Mouse (Mus musculus) stomach, postnatal 0 days (tissue): Measurements from ENCODE around the gene Ccr3. TPM values are rescaled to one million over a fixed set of nuclear protein-coding genes. Genes with fewer than 3 reads are reported as not detected.
"Not testable (repeated sequence)": the region's sequence is repeated elsewhere in the genome, so short reads cannot be mapped to it uniquely, and the experiment has no call there.

Experiments used
- ATAC-seq: fragments of 200-750 bp; cut with Nextera tagmentation; 2 replicates; pipeline ENCODE4 v1.8.0; 2017; ENCODE audit not compliant: low FRiP score, low TSS enrichment
- DNase-seq: peaks from one replicate; pipeline ENCODE4 v3.0.0-alpha.2; 2016; ENCODE audit warnings: low spot score
- H3K27ac ChIP-seq: fragments of 300-500 bp; sonication (generic); replicated peaks from 2 replicates; pipeline ENCODE4 v1.5.1; 2014; ENCODE audit warnings: mild to moderate bottlenecking, control low read depth
- H3K27me3 ChIP-seq: fragments of 300-500 bp; sonication (generic); 2 replicates; pipeline ENCODE4 v1.6.1; 2014; ENCODE audit warnings: low read length; ENCODE audit not compliant: control insufficient read depth, insufficient read depth
- H3K36me3 ChIP-seq: fragments of 300-500 bp; sonication (generic); 2 replicates; pipeline ENCODE4 v1.6.1; 2014; ENCODE audit warnings: low read length, mixed read lengths; ENCODE audit not compliant: control insufficient read depth, insufficient read depth
- H3K4me1 ChIP-seq: fragments of 300-500 bp; sonication (generic); replicated peaks from 2 replicates; pipeline ENCODE4 v1.6.1; 2014; ENCODE audit warnings: antibody characterized with exemption; ENCODE audit not compliant: control insufficient read depth, insufficient read depth
- H3K4me2 ChIP-seq: fragments of 300-500 bp; sonication (generic); replicated peaks from 2 replicates; pipeline ENCODE4 v1.6.1; 2014; ENCODE audit warnings: low read depth, mild to moderate bottlenecking, control low read depth, moderate library complexity
- H3K4me3 ChIP-seq: fragments of 300-500 bp; sonication (generic); 2 replicates; pipeline ENCODE4 v1.5.1; 2014; ENCODE audit warnings: low read depth, low read length, control low read depth
- H3K9ac ChIP-seq: fragments of 300-500 bp; sonication (generic); 2 replicates; pipeline ENCODE4 v1.6.1; 2014; ENCODE audit warnings: mild to moderate bottlenecking, low read length, control low read depth, mixed read lengths
- H3K9me3 ChIP-seq: fragments of 300-500 bp; sonication (generic); 2 replicates; pipeline ENCODE4 v1.6.1; 2016; ENCODE audit warnings: low read length; ENCODE audit not compliant: control insufficient read depth
- CTCF ChIP-seq: IDR thresholded peaks from 2 replicates; pipeline ENCODE4 v1.5.1; 2016; ENCODE audit warnings: antibody characterized with exemption, low read depth, mild to moderate bottlenecking, moderate library complexity
- EP300 ChIP-seq: optimal IDR thresholded peaks from 2 replicates; pipeline ENCODE3; 2016; ENCODE audit warnings: antibody characterized with exemption
- WGBS: fragments of 180-500 bp; shearing (Covaris S2); extraction: QIAGEN DNeasy Blood & Tissue Kit; methylation state at CpG from one replicate; pipeline ENCODE4 v1.1.7; 2014; 5-methylcytosine and 5-hydroxymethylcytosine counted together
- polyA plus RNA-seq: library from polyadenylated mRNA; unstranded; fragments of >200 nt; fragmentation: Nextera tagmentation; extraction: Ambion mirVana; gene quantifications from 2 replicates; pipeline ENCODE4 v1.2.1, GENCODE M21; 2015

Gene Ccr3
- polyA plus RNA-seq, 1 experiment from 2014 or later: 0.04 TPM

- H3K4me3 ChIP-seq: no peak overlapping the region
- H3K4me1 ChIP-seq: no peaks in the 10 kb centered on the region
- H3K9me3 ChIP-seq: no peaks in the 10 kb centered on the region
- no peak overlapping the region for H3K4me2 ChIP-seq
- ATAC-seq (no peak), DNase-seq (no peak)
- no peaks in the 10 kb centered on the region for H3K27me3 ChIP-seq
- no peak overlapping the region for H3K9ac ChIP-seq
- no peaks in the 10 kb centered on the region for H3K36me3 ChIP-seq
- TF ChIP-seq CTCF: no peak
- no peak for TF ChIP-seq EP300
- 44% methylated on average over 3 of the region's 3 CpGs for WGBS
- no peak overlapping the region for H3K27ac ChIP-seq
Measured at GRCm38 (mm10) chr9:124056158-124056709, 34.5 kb downstream of the Ccr3 start.

DNA sequence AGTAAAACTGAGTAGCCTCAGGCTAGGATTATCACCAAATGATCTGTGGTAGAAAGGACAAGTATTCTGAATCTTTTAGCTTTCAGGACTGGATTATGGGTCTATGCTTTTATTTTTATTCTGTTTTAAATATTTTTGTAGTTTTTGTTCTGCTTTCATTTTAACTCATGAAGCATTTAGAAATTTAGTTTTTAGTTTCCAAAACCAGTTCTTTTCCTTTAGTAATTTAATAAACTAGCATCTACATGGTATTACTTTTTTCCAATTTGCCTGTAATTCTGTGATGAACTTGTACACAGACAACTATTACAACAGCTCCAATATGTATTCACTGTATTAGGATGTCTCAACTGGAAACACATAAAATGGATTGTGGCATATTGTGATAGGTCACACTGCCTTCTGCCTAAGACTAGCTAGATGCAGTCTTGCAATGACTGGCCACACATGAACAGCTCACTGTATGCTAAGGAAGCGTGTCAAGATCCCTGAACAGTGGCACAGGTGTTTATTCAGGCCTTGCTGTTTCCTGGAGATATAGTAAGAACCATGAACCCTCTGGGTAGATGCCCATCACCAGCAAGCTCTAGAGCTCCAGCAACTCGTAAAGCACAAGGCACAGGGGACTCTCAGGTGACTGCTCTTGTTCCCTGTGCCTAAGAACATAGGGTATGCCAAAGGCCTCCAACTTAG lies 38.0 kb downstream of the Ccr3 start:
- Histone ChIP-seq H3K27me3 (no peaks in the 10 kb centered on the region), H3K9ac (no peak overlapping the region), H3K4me2 (no peak overlapping the region), H3K4me1 (no peaks in the 10 kb centered on the region), H3K9me3 (no peaks in the 10 kb centered on the region), H3K4me3 (no peak overlapping the region), H3K27ac (no peak overlapping the region), H3K36me3 (no peaks in the 10 kb centered on the region)
- no peak for TF ChIP-seq CTCF
- no peak for TF ChIP-seq EP300
- DNase-seq (no peak), ATAC-seq (no peak)
- WGBS: 54% methylated on average over 2 of the region's 2 CpGs

DNA sequence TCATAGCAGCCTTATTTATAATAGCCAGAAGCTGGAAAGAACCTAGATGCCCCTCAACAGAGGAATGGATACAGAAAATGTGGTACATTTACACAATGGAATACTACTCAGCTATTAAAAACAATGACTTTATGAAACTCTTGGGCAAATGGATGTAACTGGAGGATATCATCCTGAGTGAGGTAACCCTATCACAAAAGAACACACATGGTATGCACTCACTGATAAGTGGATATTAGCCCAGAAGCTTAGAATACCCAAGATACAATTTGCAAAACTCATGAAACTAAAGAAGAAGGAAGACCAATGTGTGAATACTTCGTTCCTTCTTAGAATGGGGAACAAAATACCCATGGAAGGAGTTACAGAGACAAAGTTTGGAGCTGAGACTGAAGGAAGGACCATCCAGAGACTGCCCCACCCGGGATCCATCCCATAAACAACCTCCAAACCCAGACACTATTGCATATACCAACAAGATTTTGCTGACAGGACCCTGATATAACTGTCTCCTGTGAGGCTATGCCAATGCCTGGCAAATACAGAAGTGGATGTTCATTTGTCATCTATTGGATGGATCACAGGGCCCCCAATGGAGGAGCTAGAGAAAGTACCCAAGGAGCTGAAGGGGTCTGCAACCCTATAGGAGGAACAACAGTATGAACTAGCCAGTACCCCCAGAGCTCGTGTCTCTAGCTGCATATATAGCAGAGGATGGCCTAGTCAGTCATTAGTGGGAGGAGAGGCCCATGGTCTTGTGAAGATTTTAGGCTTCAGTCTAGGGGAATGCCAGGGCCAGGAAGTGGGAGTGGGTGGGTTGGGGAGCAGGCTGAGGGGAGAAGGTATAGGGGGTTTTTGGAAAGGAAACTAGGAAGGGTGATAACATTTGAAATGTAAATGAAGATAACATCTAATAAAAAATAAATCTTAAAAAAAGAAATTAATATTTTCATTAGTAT lies 40.0 kb downstream of the Ccr3 start:
- H3K27me3 ChIP-seq, DNase-seq, ATAC-seq, H3K4me3 ChIP-seq, H3K4me2 ChIP-seq, H3K36me3 ChIP-seq, H3K9ac ChIP-seq, H3K9me3 ChIP-seq, H3K4me1 ChIP-seq, H3K27ac ChIP-seq: not testable (repeated sequence)
- WGBS: 53% methylated on average over 3 of the region's 3 CpGs

DNA sequence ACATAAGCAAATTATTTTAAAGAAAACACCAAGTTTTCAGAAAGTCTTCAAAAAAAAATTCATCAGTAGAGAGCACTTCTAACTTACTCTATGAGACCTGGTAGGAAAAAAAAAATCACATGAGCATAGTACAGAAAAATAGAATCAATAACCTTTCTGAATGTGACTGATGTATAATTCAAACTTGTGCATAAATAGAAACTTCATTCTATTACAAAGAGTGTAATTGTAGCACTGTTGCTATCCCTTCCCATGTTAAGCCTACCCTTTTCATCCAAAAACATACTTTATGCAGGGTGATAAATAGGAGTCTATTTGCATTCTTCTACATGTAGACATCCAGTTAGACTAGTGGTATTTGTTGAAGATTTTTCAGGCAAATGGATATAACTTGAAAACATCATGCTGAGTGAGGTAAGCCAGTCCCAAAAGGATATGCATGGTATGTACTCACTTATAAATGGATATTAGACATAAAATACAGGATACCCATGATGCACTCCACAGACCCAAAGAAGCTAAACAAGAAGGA lies 44.9 kb downstream of the Ccr3 start:
- ATAC-seq (no peak), DNase-seq (no peak)
- no peak overlapping the region for H3K27ac ChIP-seq

DNA sequence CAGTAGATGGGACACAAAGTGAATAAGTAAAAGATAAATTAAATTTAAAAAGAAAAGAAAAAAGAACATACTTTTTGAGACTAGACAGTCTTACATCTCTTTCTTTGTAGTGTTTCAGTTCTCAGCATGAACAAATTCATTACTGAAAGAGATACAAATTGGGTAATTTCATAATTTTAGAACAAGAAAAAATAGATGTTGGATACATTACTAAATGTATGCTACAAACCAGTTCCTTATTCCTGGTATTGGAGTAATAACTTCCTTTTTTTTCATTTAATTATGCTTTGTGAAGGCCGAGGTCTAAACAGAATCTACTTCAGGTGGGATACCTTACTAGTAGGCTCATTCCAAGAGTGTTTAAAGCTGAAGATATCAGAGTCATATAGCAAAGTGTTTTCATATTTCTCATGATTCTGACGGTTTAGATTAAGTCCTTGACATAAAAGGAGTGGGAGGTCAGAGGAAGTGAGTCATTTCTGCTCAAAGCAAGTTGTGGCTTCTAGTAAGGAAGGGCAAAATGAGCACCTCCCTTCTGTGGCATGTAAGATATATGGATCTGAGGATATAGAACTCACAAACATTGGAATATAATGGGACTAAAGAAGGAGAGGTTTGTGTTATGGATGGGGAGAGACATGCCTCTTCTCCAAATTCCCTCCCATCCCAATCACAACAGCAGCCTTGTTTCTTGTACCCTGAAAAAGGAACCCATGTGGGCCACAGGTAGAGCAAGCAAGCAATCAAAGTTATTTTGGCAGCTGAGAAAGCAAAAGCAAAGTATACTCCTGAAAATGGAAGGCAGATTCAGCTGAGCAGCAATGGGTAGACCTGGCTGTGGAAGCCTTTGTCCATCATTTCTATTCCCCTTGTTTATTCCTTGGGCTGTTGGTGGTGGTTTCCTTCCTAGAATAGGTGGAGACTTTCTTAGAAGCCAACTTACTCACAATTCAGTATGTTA lies 46.6 kb downstream of the Ccr3 start:
- Histone ChIP-seq H3K9me3 (no peaks in the 10 kb centered on the region), H3K36me3 (no peaks in the 10 kb centered on the region), H3K4me1 (no peaks in the 10 kb centered on the region), H3K9ac (no peak overlapping the region), H3K27ac (no peak overlapping the region), H3K4me2 (no peak overlapping the region), H3K4me3 (no peak overlapping the region), H3K27me3 (no peaks in the 10 kb centered on the region)
- ATAC-seq (no peak), DNase-seq (no peak)
- TF ChIP-seq CTCF (no peak), EP300 (no peak)
- WGBS: 45% methylated on average over 2 of the region's 2 CpGs

More for the DNA sequence above, 44.9 kb downstream of the Ccr3 start:
- Histone ChIP-seq H3K36me3 (no peaks in the 10 kb centered on the region), H3K9ac (no peak overlapping the region), H3K4me2 (no peak overlapping the region), H3K27me3 (no peaks in the 10 kb centered on the region), H3K4me1 (no peaks in the 10 kb centered on the region), H3K9me3 (no peaks in the 10 kb centered on the region), H3K4me3 (no peak overlapping the region)
- TF ChIP-seq EP300: no peak
- TF ChIP-seq CTCF: no peak
